Mouse (Mus musculus): ENCODE data around the gene Cdc123. TPM values are rescaled to one million over a fixed set of nuclear protein-coding genes. Genes with fewer than 3 reads are reported as not detected.

The Cdc123 gene
- polyA plus RNA-seq, 2 experiments = 182 to 296 TPM

- no peak overlapping the region for H3K9ac ChIP-seq (ENCODE audit: low read depth, low read length, severe bottlenecking)
- DNase-seq (ENCODE audit: low spot score) (no peak), ATAC-seq (ENCODE audit: low FRiP score, low read depth) (no peak)
- H3K4me1 ChIP-seq (ENCODE audit: control insufficient read depth, insufficient read depth, low read length) = no peaks in the 10 kb centered on the region
- no peaks in the 10 kb centered on the region for H3K9me3 ChIP-seq (ENCODE audit: control insufficient read depth, low read length)
- no peak for TF ChIP-seq POLR2A (IDR thresholded peaks at IDR 0.05; ENCODE audit: borderline replicate concordance, extremely low read depth, insufficient read depth, insufficient read length)
- H3K36me3 ChIP-seq (ENCODE audit: control insufficient read depth, insufficient read depth, low read length) = peaks cover 47% of the 10 kb centered on the region
- no peak overlapping the region for H3K27ac ChIP-seq (replicated peaks; ENCODE audit: low read depth, low read length)
- H3K27me3 ChIP-seq (ENCODE audit: control insufficient read depth, insufficient read depth, low read length) = no peaks in the 10 kb centered on the region
- 92% methylated on average over 10 of the region's 10 CpGs for WGBS
- no peak overlapping the region for H3K4me2 ChIP-seq (replicated peaks; ENCODE audit: low read depth, low read length, severe bottlenecking)
- no peak overlapping the region for H3K4me3 ChIP-seq (replicated peaks; ENCODE audit: low read length)
These were observed 51.2 kb downstream of the Cdc123 start for GRCm38 (mm10) chr2:5793771-5794170.

GRCm38 (mm10) chr2:5792056-5792455 lies 52.9 kb downstream of the Cdc123 start:
- no peak overlapping the region for H3K27ac ChIP-seq (replicated peaks; ENCODE audit: low read depth, low read length)

GRCm38 (mm10) chr2:5789625-5790160 lies 55.3 kb downstream of the Cdc123 start:
- Histone ChIP-seq H3K4me2 (replicated peaks; ENCODE audit: low read depth, low read length, severe bottlenecking) (no peak overlapping the region), H3K36me3 (ENCODE audit: control insufficient read depth, insufficient read depth, low read length) (peaks cover 11% of the 10 kb centered on the region), H3K4me1 (ENCODE audit: control insufficient read depth, insufficient read depth, low read length) (no peaks in the 10 kb centered on the region), H3K4me3 (replicated peaks; ENCODE audit: low read length) (no peak overlapping the region), H3K27me3 (ENCODE audit: control insufficient read depth, insufficient read depth, low read length) (no peaks in the 10 kb centered on the region), H3K9ac (ENCODE audit: low read depth, low read length, severe bottlenecking) (no peak overlapping the region), H3K27ac (replicated peaks; ENCODE audit: low read depth, low read length) (no peak overlapping the region), H3K9me3 (ENCODE audit: control insufficient read depth, low read length) (no peaks in the 10 kb centered on the region)
- DNase-seq (ENCODE audit: low spot score) (no peak), ATAC-seq (ENCODE audit: low FRiP score, low read depth) (no peak)
- no peak for TF ChIP-seq POLR2A (IDR thresholded peaks at IDR 0.05; ENCODE audit: borderline replicate concordance, extremely low read depth, insufficient read depth, insufficient read length)
- 35% methylated on average over 4 of the region's 4 CpGs for WGBS

More at GRCm38 (mm10) chr2:5792056-5792455, 52.9 kb downstream of the Cdc123 start:
- no peak for ATAC-seq (ENCODE audit: low FRiP score, low read depth)
- no peak for DNase-seq (ENCODE audit: low spot score)
- Histone ChIP-seq H3K4me3 (replicated peaks; ENCODE audit: low read length) (no peak overlapping the region), H3K9me3 (ENCODE audit: control insufficient read depth, low read length) (no peaks in the 10 kb centered on the region), H3K36me3 (ENCODE audit: control insufficient read depth, insufficient read depth, low read length) (peaks cover 34% of the 10 kb centered on the region), H3K27me3 (ENCODE audit: control insufficient read depth, insufficient read depth, low read length) (no peaks in the 10 kb centered on the region), H3K9ac (ENCODE audit: low read depth, low read length, severe bottlenecking) (no peak overlapping the region), H3K4me1 (ENCODE audit: control insufficient read depth, insufficient read depth, low read length) (no peaks in the 10 kb centered on the region), H3K4me2 (replicated peaks; ENCODE audit: low read depth, low read length, severe bottlenecking) (no peak overlapping the region)
- 89% methylated on average over 5 of the region's 5 CpGs for WGBS
- TF ChIP-seq POLR2A (IDR thresholded peaks at IDR 0.05; ENCODE audit: borderline replicate concordance, extremely low read depth, insufficient read depth, insufficient read length) = no peak

GRCm38 (mm10) chr2:5787391-5787790 lies 57.6 kb downstream of the Cdc123 start:
- Histone ChIP-seq H3K9me3 (ENCODE audit: control insufficient read depth, low read length) (no peaks in the 10 kb centered on the region), H3K36me3 (ENCODE audit: control insufficient read depth, insufficient read depth, low read length) (no peaks in the 10 kb centered on the region), H3K9ac (ENCODE audit: low read depth, low read length, severe bottlenecking) (no peak overlapping the region), H3K4me3 (replicated peaks; ENCODE audit: low read length) (no peak overlapping the region), H3K27ac (replicated peaks; ENCODE audit: low read depth, low read length) (no peak overlapping the region), H3K4me1 (ENCODE audit: control insufficient read depth, insufficient read depth, low read length) (no peaks in the 10 kb centered on the region), H3K4me2 (replicated peaks; ENCODE audit: low read depth, low read length, severe bottlenecking) (no peak overlapping the region), H3K27me3 (ENCODE audit: control insufficient read depth, insufficient read depth, low read length) (no peaks in the 10 kb centered on the region)
- ATAC-seq (ENCODE audit: low FRiP score, low read depth) = no peak
- no peak for DNase-seq (ENCODE audit: low spot score)
- WGBS = 92% methylated on average over 3 of the region's 3 CpGs
- TF ChIP-seq POLR2A (IDR thresholded peaks at IDR 0.05; ENCODE audit: borderline replicate concordance, extremely low read depth, insufficient read depth, insufficient read length) = no peak

GRCm38 (mm10) chr2:5772464-5772863 lies 72.5 kb downstream of the Cdc123 start:
- Histone ChIP-seq H3K4me1 (ENCODE audit: control insufficient read depth, insufficient read depth, low read length) (no peaks in the 10 kb centered on the region), H3K9me3 (ENCODE audit: control insufficient read depth, low read length) (no peaks in the 10 kb centered on the region), H3K27ac (replicated peaks; ENCODE audit: low read depth, low read length) (no peak overlapping the region), H3K36me3 (ENCODE audit: control insufficient read depth, insufficient read depth, low read length) (no peaks in the 10 kb centered on the region), H3K4me3 (replicated peaks; ENCODE audit: low read length) (no peak overlapping the region), H3K27me3 (ENCODE audit: control insufficient read depth, insufficient read depth, low read length) (no peaks in the 10 kb centered on the region), H3K9ac (ENCODE audit: low read depth, low read length, severe bottlenecking) (no peak overlapping the region), H3K4me2 (replicated peaks; ENCODE audit: low read depth, low read length, severe bottlenecking) (no peak overlapping the region)
- no peak for DNase-seq (ENCODE audit: low spot score)
- TF ChIP-seq POLR2A (IDR thresholded peaks at IDR 0.05; ENCODE audit: borderline replicate concordance, extremely low read depth, insufficient read depth, insufficient read length) = no peak
- no peak for ATAC-seq (ENCODE audit: low FRiP score, low read depth)
- WGBS = 76% methylated on average over 2 of the region's 2 CpGs

Data from limb, embryonic 14.5 days (tissue).